In genomic region chr1:193090211-193090871, GRCm38 (mm10) we compare ENCODE assay signal across 9 mouse cellular contexts. TPM values are rescaled to one million over a fixed set of nuclear protein-coding genes. Genes with fewer than 3 reads are reported as not detected.
A peak's percentile ranks its signal among the peaks of the same experiment; 100 is the strongest.
DNase-seq lines count a peak whose midpoint lies in the region; ATAC-seq and TF ChIP-seq lines count a peak whose summit lies in the region.
"Had no signal": no experiment of that assay in that cellular context is flagged by ENCODE, and none has a peak within 500 bp of the region (broad histone marks: within the 10 kb centered on the region; RNA-seq: fewer than 3 reads in every experiment).

No protein-coding gene starts in this region.

- no peak overlapping the region for H3K4me2 ChIP-seq in hindbrain, embryonic 12.5 days (replicated peaks)
- no peak overlapping the region for H3K4me2 ChIP-seq in forebrain, postnatal 0 days (ENCODE audit: low read depth)

- no peaks in the 10 kb centered on the region for H3K36me3 ChIP-seq in hindbrain, embryonic 12.5 days
- no peaks in the 10 kb centered on the region for H3K36me3 ChIP-seq in hindbrain, embryonic 10.5 days
- no peaks in the 10 kb centered on the region for H3K36me3 ChIP-seq in forebrain, postnatal 0 days (ENCODE audit: insufficient read depth)

- no peak for TF ChIP-seq CTCF in forebrain, postnatal 0 days (IDR thresholded peaks at IDR 0.05; ENCODE audit: low read depth)

- H3K27me3 ChIP-seq in hindbrain, embryonic 12.5 days = no peaks in the 10 kb centered on the region
- H3K27me3 ChIP-seq in hindbrain, embryonic 10.5 days (ENCODE audit: insufficient read depth, poor library complexity, severe bottlenecking) = no peaks in the 10 kb centered on the region
- H3K27me3 ChIP-seq in forebrain, postnatal 0 days (ENCODE audit: insufficient read depth, low read length) = no peaks in the 10 kb centered on the region
- H3K27me3 ChIP-seq: CH12.LX had no signal

- H3K9me3 ChIP-seq in hindbrain, embryonic 12.5 days (replicated peaks) = no peaks in the 10 kb centered on the region
- no peaks in the 10 kb centered on the region for H3K9me3 ChIP-seq in hindbrain, embryonic 10.5 days
- H3K9me3 ChIP-seq in forebrain, postnatal 0 days (ENCODE audit: low read length) = no peaks in the 10 kb centered on the region

- 71% methylated on average over 18 of the region's 18 CpGs for WGBS in hindbrain, embryonic 12.5 days
- 84% methylated on average over 18 of the region's 18 CpGs for WGBS in hindbrain, embryonic 10.5 days
- 23% methylated on average over 18 of the region's 18 CpGs for WGBS in forebrain, postnatal 0 days

- H3K9ac ChIP-seq in hindbrain, embryonic 12.5 days = no peak overlapping the region
- H3K9ac ChIP-seq in forebrain, postnatal 0 days = 0 out of 2 replicates have a peak overlapping the region, but pooled peaks have one; percentile 14

- no peak for DNase-seq in hindbrain, embryonic 10.5 days (ENCODE audit: low spot score)
- DNase-seq in adrenal gland, postnatal 25 days = peak; percentile 61
- DNase-seq in forebrain, postnatal 0 days = peak; percentile 75
- peak; percentile 57 to 62 for DNase-seq in layer of hippocampus, adult 8-10 months (ENCODE audit: low spot score in 2 of 2)
- peak; percentile 85 to 88 for DNase-seq in right cerebral cortex, postnatal 10 days (ENCODE audit: low spot score in 2 of 2)
- no peak for DNase-seq in embryo, embryonic 9.5 days (ENCODE audit: extremely low spot score)

- H3K4me1 ChIP-seq in hindbrain, embryonic 12.5 days = peaks cover 3% of the 10 kb centered on the region; the same call in 1 of the 2 replicates
- H3K4me1 ChIP-seq in hindbrain, embryonic 10.5 days (replicated peaks) = no peaks in the 10 kb centered on the region
- H3K4me1 ChIP-seq in forebrain, postnatal 0 days (ENCODE audit: insufficient read depth) = 0 out of 2 replicates have a peak, but pooled peaks cover 5% of the 10 kb centered on the region

- no peak overlapping the region for H3K4me3 ChIP-seq in hindbrain, embryonic 12.5 days
- no peak overlapping the region for H3K4me3 ChIP-seq in hindbrain, embryonic 10.5 days
- H3K4me3 ChIP-seq in forebrain, postnatal 0 days (ENCODE audit: low read depth, low read length) = no peak overlapping the region

- no peak for ATAC-seq in hindbrain, embryonic 12.5 days (ENCODE audit: low FRiP score)
- peak; percentile 62 for ATAC-seq in forebrain, postnatal 0 days
- no peak for ATAC-seq in activated CD4-positive, CD25-positive, alpha-beta regulatory T cell, adult 4 months

- H3K27ac ChIP-seq in hindbrain, embryonic 12.5 days = peak overlapping the region; percentile 5; the same call in 1 of the 2 replicates
- H3K27ac ChIP-seq in hindbrain, embryonic 10.5 days = no peak overlapping the region
- H3K27ac ChIP-seq in forebrain, postnatal 0 days (ENCODE audit: low read depth, low read length) = no peak overlapping the region

RNA-seq across cellular contexts. Expression of gene Diexf, which starts 39.7 kb away (rescaled TPM):
- polyA plus RNA-seq in hindbrain, embryonic 12.5 days (2016; fragmentation: Nextera tagmentation; extraction: Ambion mirVana) = 8.5 and 9.1 TPM in 2 replicates
- polyA plus RNA-seq in hindbrain, embryonic 10.5 days (2016; fragmentation: Nextera tagmentation; extraction: Ambion mirVana) = 7.0 and 9.3 TPM in 2 replicates
- total RNA-seq in adrenal gland, postnatal 25 days (2021) = 23.3 and 23.4 TPM in 2 replicates
- total RNA-seq in forebrain, postnatal 0 days (2014; rRNA removed) = 11.4 and 18.6 TPM in 2 replicates
- polyA plus RNA-seq in forebrain, postnatal 0 days (2015; fragmentation: Nextera tagmentation; extraction: Ambion mirVana) = 4.0 and 6.2 TPM in 2 replicates
- total RNA-seq in layer of hippocampus, adult 8-10 months (2022) = 10 to 100 TPM; 24.8 to 36.4 (median 30.2) TPM
- polyA plus RNA-seq in activated CD4-positive, CD25-positive, alpha-beta regulatory T cell, adult 4 months (2017; shearing (Covaris generic)) = 1 to 10 TPM; 6.8 to 7.1 TPM

RNA-seq across cellular contexts. Expression of gene Syt14, which starts 54.8 kb away (rescaled TPM):
- 8.1 and 8.3 TPM in 2 replicates for polyA plus RNA-seq in hindbrain, embryonic 12.5 days (2016; fragmentation: Nextera tagmentation; extraction: Ambion mirVana)
- 4.1 and 4.6 TPM in 2 replicates for polyA plus RNA-seq in hindbrain, embryonic 10.5 days (2016; fragmentation: Nextera tagmentation; extraction: Ambion mirVana)
- total RNA-seq in adrenal gland, postnatal 25 days (2021) = 8.8 and 12.8 TPM in 2 replicates
- total RNA-seq in forebrain, postnatal 0 days (2014; rRNA removed) = 11.8 and 16.7 TPM in 2 replicates
- 2.6 and 4.6 TPM in 2 replicates for polyA plus RNA-seq in forebrain, postnatal 0 days (2015; fragmentation: Nextera tagmentation; extraction: Ambion mirVana)
- 10 to 100 TPM; 22.7 to 36.4 (median 31.8) TPM for total RNA-seq in layer of hippocampus, adult 8-10 months (2022)
- polyA plus RNA-seq in activated CD4-positive, CD25-positive, alpha-beta regulatory T cell, adult 4 months (2017; shearing (Covaris generic)) = under 1 TPM; 0.12 to 0.25 TPM
- total RNA-seq: CH12.LX had no signal

Comparison
In these comparisons a context has a peak if more than half of its experiments do, and no peak if none do; other contexts are left out.
1. DNase-seq: peak in adrenal gland, postnatal 25 days (single experiment), forebrain, postnatal 0 days (single experiment), layer of hippocampus, adult 8-10 months (2 of 2) and right cerebral cortex, postnatal 10 days (2 of 2); none in hindbrain, embryonic 10.5 days (single experiment) and embryo, embryonic 9.5 days (single experiment).